Mouse (Mus musculus): Measurements from ENCODE around the gene Nes. TPM values are rescaled to one million over a fixed set of nuclear protein-coding genes. Genes with fewer than 3 reads are reported as not detected.

Nes gene
- polyA plus RNA-seq, 1 experiment from 2014 or later = 20.7 TPM

GRCm38 (mm10) chr3:88022322-88023191 is 51.7 kb downstream of the Nes start:
- ATAC-seq (ENCODE audit: low FRiP score) = peak; percentile 89
- H3K27ac ChIP-seq = no peak overlapping the region
- no peaks in the 10 kb centered on the region for H3K36me3 ChIP-seq (replicated peaks; ENCODE audit: control insufficient read depth, insufficient read depth)
- H3K4me3 ChIP-seq (replicated peaks; ENCODE audit: low read length) = peak overlapping the region; percentile 56
- peaks cover 68% of the 10 kb centered on the region for H3K27me3 ChIP-seq (ENCODE audit: control insufficient read depth, insufficient read depth, low read length)
- peak overlapping the region; percentile 96 for H3K4me2 ChIP-seq (replicated peaks)
- H3K9ac ChIP-seq = peak overlapping the region; percentile 52
- 1% methylated on average over 57 of the region's 66 CpGs for WGBS
- H3K9me3 ChIP-seq (ENCODE audit: control insufficient read depth, low read length) = no peaks in the 10 kb centered on the region
- H3K4me1 ChIP-seq (replicated peaks; ENCODE audit: control insufficient read depth, insufficient read depth, low read length) = peaks cover 18% of the 10 kb centered on the region
- peak; percentile 69 for DNase-seq (ENCODE audit: low spot score)

- Histone ChIP-seq H3K9me3 (ENCODE audit: control insufficient read depth, low read length) (no peaks in the 10 kb centered on the region), H3K27me3 (ENCODE audit: control insufficient read depth, insufficient read depth, low read length) (peaks cover 68% of the 10 kb centered on the region), H3K36me3 (replicated peaks; ENCODE audit: control insufficient read depth, insufficient read depth) (no peaks in the 10 kb centered on the region), H3K4me1 (replicated peaks; ENCODE audit: control insufficient read depth, insufficient read depth, low read length) (peaks cover 18% of the 10 kb centered on the region), H3K4me2 (replicated peaks) (peak overlapping the region; percentile 96), H3K27ac (no peak overlapping the region), H3K9ac (peak overlapping the region; percentile 52), H3K4me3 (replicated peaks; ENCODE audit: low read length) (peak overlapping the region; percentile 56)
- ATAC-seq (ENCODE audit: low FRiP score) (peak; percentile 75), DNase-seq (ENCODE audit: low spot score) (no peak)
- WGBS = 1% methylated on average over 80 of the region's 81 CpGs
These were observed 52.6 kb downstream of the Nes start for GRCm38 (mm10) chr3:88023192-88024074.

GRCm38 (mm10) chr3:88026823-88027222 is 55.9 kb downstream of the Nes start:
- H3K4me2 ChIP-seq (replicated peaks) = no peak overlapping the region
- H3K9me3 ChIP-seq (ENCODE audit: control insufficient read depth, low read length) = no peaks in the 10 kb centered on the region
- no peak overlapping the region for H3K27ac ChIP-seq
- DNase-seq (ENCODE audit: low spot score) (no peak), ATAC-seq (ENCODE audit: low FRiP score) (no peak)
- peaks cover 57% of the 10 kb centered on the region for H3K27me3 ChIP-seq (ENCODE audit: control insufficient read depth, insufficient read depth, low read length)
- no peaks in the 10 kb centered on the region for H3K36me3 ChIP-seq (replicated peaks; ENCODE audit: control insufficient read depth, insufficient read depth)
- WGBS = 66% methylated on average over 7 of the region's 7 CpGs
- peaks cover 18% of the 10 kb centered on the region for H3K4me1 ChIP-seq (replicated peaks; ENCODE audit: control insufficient read depth, insufficient read depth, low read length)
- no peak overlapping the region for H3K9ac ChIP-seq
- no peak overlapping the region for H3K4me3 ChIP-seq (replicated peaks; ENCODE audit: low read length)

- Histone ChIP-seq H3K4me3 (replicated peaks; ENCODE audit: low read length) (no peak within 1 kb of the TSS), H3K36me3 (replicated peaks; ENCODE audit: control insufficient read depth, insufficient read depth) (no peaks in the 10 kb centered on the region), H3K4me2 (replicated peaks) (no peak within 1 kb of the TSS), H3K9ac (no peak within 1 kb of the TSS), H3K4me1 (replicated peaks; ENCODE audit: control insufficient read depth, insufficient read depth, low read length) (peaks cover 13% of the 10 kb centered on the region), H3K27ac (no peak within 1 kb of the TSS), H3K9me3 (ENCODE audit: control insufficient read depth, low read length) (no peaks in the 10 kb centered on the region), H3K27me3 (ENCODE audit: control insufficient read depth, insufficient read depth, low read length) (peaks cover 49% of the 10 kb centered on the region)
- DNase-seq (ENCODE audit: low spot score) (no peak), ATAC-seq (ENCODE audit: low FRiP score) (no peak)
- 44% methylated on average over 5 of the region's 5 CpGs for WGBS
These were observed 56.7 kb downstream of the Nes start, which contains the start of gene Hapln2 for GRCm38 (mm10) chr3:88027434-88028186. TSS of gene Hapln2 (minus strand) at chr3:88027583.

Other genes with a start within 250 kb of the Nes start
- gene Lrrc71, start 222.5 kb upstream of the Nes start, polyA plus RNA-seq (2014; fragmentation: Nextera tagmentation; extraction: Ambion mirVana) = 0.54 and 0.89 TPM in 2 replicates
- 1.7 and 4.3 TPM in 2 replicates for gene Ntrk1, start 175.9 kb upstream of the Nes start, polyA plus RNA-seq (2014; fragmentation: Nextera tagmentation; extraction: Ambion mirVana)
- 0.52 and 1.3 TPM in 2 replicates for gene Insrr, start 174.1 kb upstream of the Nes start, polyA plus RNA-seq (2014; fragmentation: Nextera tagmentation; extraction: Ambion mirVana)
- gene Pear1, start 146.8 kb upstream of the Nes start, polyA plus RNA-seq (2014; fragmentation: Nextera tagmentation; extraction: Ambion mirVana) = 9.9 and 10.2 TPM in 2 replicates
- not detected in 2 replicates for gene Sh2d2a, start 124.3 kb upstream of the Nes start, polyA plus RNA-seq (2014; fragmentation: Nextera tagmentation; extraction: Ambion mirVana)
- 15.5 and 17.2 TPM in 2 replicates for gene Prcc, start 85.5 kb upstream of the Nes start, polyA plus RNA-seq (2014; fragmentation: Nextera tagmentation; extraction: Ambion mirVana)
- gene Hdgf, start 64.8 kb upstream of the Nes start, polyA plus RNA-seq (2014; fragmentation: Nextera tagmentation; extraction: Ambion mirVana) = 163 and 179 TPM in 2 replicates
- 50.0 and 53.5 TPM in 2 replicates for gene Mrpl24, start 51.6 kb upstream of the Nes start, polyA plus RNA-seq (2014; fragmentation: Nextera tagmentation; extraction: Ambion mirVana)
- gene Isg20l2, start 40.8 kb upstream of the Nes start, polyA plus RNA-seq (2014; fragmentation: Nextera tagmentation; extraction: Ambion mirVana) = 17.0 and 18.5 TPM in 2 replicates
- gene Rrnad1, start 40.4 kb upstream of the Nes start, polyA plus RNA-seq (2014; fragmentation: Nextera tagmentation; extraction: Ambion mirVana) = 15.8 and 18.1 TPM in 2 replicates
- 48.7 and 56.4 TPM in 2 replicates for gene Crabp2, start 22.4 kb upstream of the Nes start, polyA plus RNA-seq (2014; fragmentation: Nextera tagmentation; extraction: Ambion mirVana)
- 89.1 and 99.3 TPM in 2 replicates for gene Bcan, start 29.2 kb downstream of the Nes start, polyA plus RNA-seq (2014; fragmentation: Nextera tagmentation; extraction: Ambion mirVana)
- gene Hapln2, start 56.5 kb downstream of the Nes start, polyA plus RNA-seq (2014; fragmentation: Nextera tagmentation; extraction: Ambion mirVana) = 0.41 and 0.67 TPM in 2 replicates
- 29.8 and 30.4 TPM in 2 replicates for gene Gpatch4, start 72.0 kb downstream of the Nes start, polyA plus RNA-seq (2014; fragmentation: Nextera tagmentation; extraction: Ambion mirVana)
- gene Naxe, start 87.4 kb downstream of the Nes start, polyA plus RNA-seq (2014; fragmentation: Nextera tagmentation; extraction: Ambion mirVana) = 152 and 167 TPM in 2 replicates
- not detected in 2 replicates for gene Ttc24, start 107.2 kb downstream of the Nes start, polyA plus RNA-seq (2014; fragmentation: Nextera tagmentation; extraction: Ambion mirVana)
- 2.4 and 3.1 TPM in 2 replicates for gene Iqgap3, start 110.9 kb downstream of the Nes start, polyA plus RNA-seq (2014; fragmentation: Nextera tagmentation; extraction: Ambion mirVana)
- gene Mef2d, start 171.3 kb downstream of the Nes start, polyA plus RNA-seq (2014; fragmentation: Nextera tagmentation; extraction: Ambion mirVana) = 20.4 and 22.4 TPM in 2 replicates